Mouse (Mus musculus) gonadal fat pad, adult 2 months (tissue): ENCODE results near the gene Olfr311. TPM values are rescaled to one million over a fixed set of nuclear protein-coding genes. Genes with fewer than 3 reads are reported as not detected.

Experiments used
- DNase-seq: peaks from one replicate; pipeline ENCODE4 v3.0.0-alpha.2; 2012; ENCODE audit warnings: low read depth
- polyA plus RNA-seq: library from polyadenylated mRNA; depleted of rRNA; stranded (reverse); fragments of >200 nt; gene quantifications from 2 replicates; pipeline ENCODE4 v1.2.3, GENCODE M21; 2012; rRNA removed

The Olfr311 gene
- polyA plus RNA-seq, 1 experiment = not detected

GRCm38 (mm10) chr11:58870961-58871360 is 31.9 kb downstream of the Olfr311 start:
- DNase-seq = no peak

DNA sequence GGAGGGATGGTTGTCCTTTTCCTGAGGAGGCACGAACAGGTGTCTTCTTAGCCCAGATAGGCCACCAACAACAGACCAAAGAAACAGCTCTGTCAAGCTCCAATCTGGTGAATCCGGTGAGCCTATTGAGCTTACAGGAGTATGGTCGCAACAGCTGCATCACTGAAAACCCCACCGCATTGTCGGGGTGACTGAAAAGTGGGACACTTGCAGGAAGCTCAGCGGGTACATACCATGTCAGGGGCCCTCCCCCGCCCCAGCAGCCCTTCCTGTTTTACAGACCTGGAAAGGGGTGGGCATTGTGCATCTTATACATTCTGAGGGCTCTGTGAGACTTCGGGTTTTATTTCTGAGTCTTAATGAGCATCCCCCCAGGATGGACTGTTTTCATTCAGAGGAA is 44.7 kb downstream of the Olfr311 start:
- DNase-seq = no peak

GRCm38 (mm10) chr11:58890511-58890910 is 51.5 kb downstream of the Olfr311 start:
- no peak for DNase-seq

Other genes with a start within 250 kb of the Olfr311 start
- gene Olfr324, start 244.1 kb upstream of the Olfr311 start, polyA plus RNA-seq = not detected in 2 replicates
- 0.29 TPM in 1 of 2 replicates, not detected in the other for gene 2210407C18Rik, start 223.2 kb upstream of the Olfr311 start, polyA plus RNA-seq
- not detected in 2 replicates for gene Olfr323, start 208.8 kb upstream of the Olfr311 start, polyA plus RNA-seq
- not detected in 2 replicates for gene Trim58, start 198.8 kb upstream of the Olfr311 start, polyA plus RNA-seq
- not detected in 2 replicates for gene Olfr322, start 180.5 kb upstream of the Olfr311 start, polyA plus RNA-seq
- gene Olfr320, start 158.2 kb upstream of the Olfr311 start, polyA plus RNA-seq = not detected in 2 replicates
- 0.06 TPM in 1 of 2 replicates, not detected in the other for gene Olfr319, start 140.1 kb upstream of the Olfr311 start, polyA plus RNA-seq
- not detected in 2 replicates for gene Olfr318, start 115.2 kb upstream of the Olfr311 start, polyA plus RNA-seq
- gene Olfr317, start 100.0 kb upstream of the Olfr311 start, polyA plus RNA-seq = not detected in 2 replicates
- gene Olfr316, start 86.5 kb upstream of the Olfr311 start, polyA plus RNA-seq = not detected in 2 replicates
- gene Olfr315, start 66.1 kb upstream of the Olfr311 start, polyA plus RNA-seq = not detected in 2 replicates
- not detected in 2 replicates for gene Olfr314, start 56.3 kb upstream of the Olfr311 start, polyA plus RNA-seq
- gene Fam183b, start 37.3 kb upstream of the Olfr311 start, polyA plus RNA-seq = 3.3 and 4.8 TPM in 2 replicates
- not detected in 2 replicates for gene Olfr313, start 24.3 kb upstream of the Olfr311 start, polyA plus RNA-seq
- gene Olfr312, start 10.0 kb upstream of the Olfr311 start, polyA plus RNA-seq = not detected in 2 replicates
- 4.6 and 6.2 TPM in 2 replicates for gene Gm12258, start 7.9 kb downstream of the Olfr311 start, polyA plus RNA-seq
- 7.6 and 9.1 TPM in 2 replicates for gene 2810021J22Rik, start 28.0 kb downstream of the Olfr311 start, polyA plus RNA-seq
- 1.2 and 1.9 TPM in 2 replicates for gene Zfp39, start 65.0 kb downstream of the Olfr311 start, polyA plus RNA-seq
- gene Btnl10, start 78.7 kb downstream of the Olfr311 start, polyA plus RNA-seq = 0.03 TPM in 1 of 2 replicates, not detected in the other
- gene Rnf187, start 99.7 kb downstream of the Olfr311 start, polyA plus RNA-seq = 163 and 165 TPM in 2 replicates
- gene Hist3h2ba, start 109.7 kb downstream of the Olfr311 start, polyA plus RNA-seq = 0.97 and 1.6 TPM in 2 replicates
- gene Hist3h2a, start 115.4 kb downstream of the Olfr311 start, polyA plus RNA-seq = 20.3 and 21.6 TPM in 2 replicates
- gene Trim17, start 115.4 kb downstream of the Olfr311 start, polyA plus RNA-seq = 0.39 and 1.3 TPM in 2 replicates
- 22.6 and 25.2 TPM in 2 replicates for gene Trim11, start 138.8 kb downstream of the Olfr311 start, polyA plus RNA-seq